Mouse (Mus musculus) forebrain, embryonic 14.5 days (tissue): Measurements from ENCODE around the gene Slc25a45. TPM values are rescaled to one million over a fixed set of nuclear protein-coding genes. Genes with fewer than 3 reads are reported as not detected.

Experiments
- ATAC-seq: fragments of 200-750 bp; cut with Nextera tagmentation; 2 replicates; pipeline ENCODE4 v1.8.0; 2017; ENCODE audit warnings: mild to moderate bottlenecking, moderate library complexity
- DNase-seq: peaks from one replicate; pipeline ENCODE4 v3.0.0-alpha.2; 2015; ENCODE audit warnings: low spot score
- H3K27ac ChIP-seq: fragments of 300-500 bp; sonication (generic); 2 replicates; pipeline ENCODE4 v1.5.1; 2014; ENCODE audit warnings: low read depth, mild to moderate bottlenecking, control low read depth, low read length, moderate library complexity
- H3K27me3 ChIP-seq: fragments of 300-500 bp; sonication (generic); replicated peaks from 2 replicates; pipeline ENCODE4 v1.6.1; 2014; ENCODE audit warnings: low read length, control low read depth, mixed read lengths; ENCODE audit not compliant: control insufficient read depth, insufficient read depth
- H3K36me3 ChIP-seq: fragments of 300-500 bp; sonication (generic); 2 replicates; pipeline ENCODE4 v1.6.1; 2014; ENCODE audit warnings: low read length, control low read depth; ENCODE audit not compliant: control insufficient read depth, insufficient read depth
- H3K4me1 ChIP-seq: fragments of 300-500 bp; sonication (generic); 2 replicates; pipeline ENCODE4 v1.6.1; 2014; ENCODE audit warnings: antibody characterized with exemption, low read length, control low read depth; ENCODE audit not compliant: control insufficient read depth, insufficient read depth
- H3K4me2 ChIP-seq: fragments of 300-500 bp; sonication (generic); 2 replicates; pipeline ENCODE4 v1.6.1; 2014; ENCODE audit warnings: mild to moderate bottlenecking, control low read depth, low read length
- H3K4me3 ChIP-seq: fragments of 300-500 bp; sonication (generic); 2 replicates; pipeline ENCODE4 v1.5.1; 2014; ENCODE audit warnings: low read depth, low read length, control low read depth
- H3K9ac ChIP-seq: fragments of 300-500 bp; sonication (generic); 2 replicates; pipeline ENCODE4 v1.6.1; 2014; ENCODE audit warnings: mild to moderate bottlenecking, low read length, control low read depth, moderate library complexity
- H3K9me3 ChIP-seq: fragments of 300-500 bp; sonication (generic); replicated peaks from 2 replicates; pipeline ENCODE4 v1.6.1; 2016; ENCODE audit warnings: low read length, control low read depth, mixed read lengths; ENCODE audit not compliant: control insufficient read depth
- WGBS: fragments of 180-500 bp; shearing (Covaris S2); extraction: QIAGEN DNeasy Blood & Tissue Kit; methylation state at CpG from one replicate; pipeline ENCODE4 v1.1.7; 2014; 5-methylcytosine and 5-hydroxymethylcytosine counted together
- polyA plus RNA-seq: library from polyadenylated mRNA; unstranded; fragments of >200 nt; fragmentation: Nextera tagmentation; extraction: Ambion mirVana; gene quantifications from 2 replicates; pipeline ENCODE4 v1.2.1, GENCODE M21; 2014

The Slc25a45 gene
- 1.7 TPM in 2 replicates for polyA plus RNA-seq

DNA sequence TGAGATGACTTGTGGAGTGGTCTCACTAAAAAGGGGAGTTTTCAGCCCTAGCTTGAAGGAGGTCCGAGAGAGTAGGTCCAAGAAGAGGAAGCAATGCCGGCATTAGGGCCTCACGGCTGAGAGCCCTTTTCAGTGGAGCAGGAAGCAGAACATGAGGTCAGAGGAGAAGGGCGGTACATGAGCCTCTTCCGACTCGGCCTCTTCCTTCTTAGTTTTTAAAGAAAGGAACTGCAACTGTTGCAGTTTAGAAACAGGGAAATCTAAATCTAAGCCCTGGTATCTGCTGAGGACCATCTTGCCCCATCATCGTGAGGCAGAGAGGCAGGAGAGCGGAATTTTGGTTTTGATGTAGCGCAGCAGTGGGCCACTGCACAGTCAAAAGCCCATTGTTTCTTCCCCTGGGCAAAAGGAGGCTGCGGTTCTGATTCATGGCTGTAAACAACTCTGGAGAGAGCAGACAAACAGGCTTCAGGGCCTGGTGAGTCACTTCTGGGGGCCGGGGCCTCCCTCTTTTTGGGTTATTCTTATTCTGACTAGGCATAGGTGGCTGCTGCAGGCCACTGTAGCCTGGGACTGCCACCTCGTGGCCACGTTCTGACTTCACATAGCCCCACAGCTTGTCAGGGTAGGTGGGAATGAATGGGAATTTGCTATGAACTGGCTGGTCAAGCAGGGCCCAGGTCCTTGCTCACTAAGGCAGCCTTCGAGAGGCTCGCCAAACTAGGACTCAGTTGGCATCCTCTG lies at the start of gene Slc25a45:
Gene Slc25a45 (plus strand): TSS at position 191 of the 744 bp plus-strand sequence.
- WGBS: 48% methylated on average over 15 of the region's 15 CpGs
- H3K4me1 ChIP-seq: peaks cover 13% of the 10 kb centered on the region; the same call in 1 of the 2 replicates
- H3K27me3 ChIP-seq: no peaks in the 10 kb centered on the region
- no peaks in the 10 kb centered on the region for H3K36me3 ChIP-seq
- ATAC-seq (peak; percentile 44; the same call in 1 of the 2 replicates), DNase-seq (peak; percentile 74)
- H3K27ac ChIP-seq: no peak within 1 kb of the TSS
- peak within 1 kb of the TSS; percentile 26; the same call in 1 of the 2 replicates for H3K9ac ChIP-seq
- no peaks in the 10 kb centered on the region for H3K9me3 ChIP-seq
- no peak within 1 kb of the TSS for H3K4me2 ChIP-seq
- no peak within 1 kb of the TSS for H3K4me3 ChIP-seq

DNA sequence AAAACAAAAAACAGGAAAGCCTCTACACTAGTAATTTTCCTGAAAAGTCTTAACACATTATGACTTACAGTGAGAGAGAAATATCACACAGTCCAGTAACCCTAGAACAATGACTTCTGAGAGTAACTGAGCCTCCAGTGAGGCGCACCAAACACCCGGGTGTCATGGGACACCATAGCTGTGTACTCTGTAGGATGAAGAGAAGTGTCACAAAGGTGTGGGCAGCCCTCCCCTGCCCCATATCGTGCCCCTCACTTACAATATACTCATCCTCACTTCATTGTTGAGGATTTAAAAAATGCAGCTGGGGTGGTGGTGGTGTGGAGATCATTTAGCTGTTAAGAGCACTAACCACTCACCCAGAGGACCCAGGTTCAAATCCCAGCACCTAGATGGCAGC lies 49.5 kb upstream of the Slc25a45 start:
- Histone ChIP-seq H3K4me2 (no peak overlapping the region), H3K27ac (no peak overlapping the region), H3K9ac (no peak overlapping the region), H3K27me3 (no peaks in the 10 kb centered on the region), H3K9me3 (no peaks in the 10 kb centered on the region), H3K4me1 (peaks cover 6% of the 10 kb centered on the region), H3K36me3 (no peaks in the 10 kb centered on the region), H3K4me3 (no peak overlapping the region)
- no peak for ATAC-seq
- whole genome bisulfite sequencing: 78% methylated on average over 3 of the region's 3 CpGs
- DNase-seq: no peak

DNA sequence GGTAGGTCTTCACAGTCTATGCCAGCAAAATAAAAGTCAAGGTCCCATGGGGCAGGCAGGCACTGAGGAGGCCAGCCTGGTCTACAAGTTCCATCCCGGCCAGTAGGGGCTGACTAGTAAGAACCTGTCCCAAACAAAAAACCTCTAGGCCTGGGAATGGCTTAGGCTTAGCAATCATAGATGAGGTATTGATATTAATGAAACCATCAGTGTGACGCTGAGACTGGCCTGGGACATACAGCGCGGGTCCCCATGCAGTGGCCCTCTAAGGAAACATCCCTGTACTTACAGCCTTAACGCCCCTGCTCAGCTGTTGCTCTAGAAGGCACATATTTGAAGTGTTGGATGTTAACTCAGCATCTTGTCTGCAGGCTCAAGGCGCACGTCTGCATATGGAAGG lies 48.7 kb upstream of the Slc25a45 start:
- H3K27ac ChIP-seq: no peak overlapping the region
- WGBS: 88% methylated on average over 7 of the region's 7 CpGs
- no peak overlapping the region for H3K4me2 ChIP-seq
- H3K36me3 ChIP-seq: no peaks in the 10 kb centered on the region
- DNase-seq (no peak), ATAC-seq (no peak)
- H3K9me3 ChIP-seq: no peaks in the 10 kb centered on the region
- H3K4me1 ChIP-seq: no peaks in the 10 kb centered on the region
- H3K4me3 ChIP-seq: no peak overlapping the region
- H3K27me3 ChIP-seq: no peaks in the 10 kb centered on the region
- no peak overlapping the region for H3K9ac ChIP-seq

DNA sequence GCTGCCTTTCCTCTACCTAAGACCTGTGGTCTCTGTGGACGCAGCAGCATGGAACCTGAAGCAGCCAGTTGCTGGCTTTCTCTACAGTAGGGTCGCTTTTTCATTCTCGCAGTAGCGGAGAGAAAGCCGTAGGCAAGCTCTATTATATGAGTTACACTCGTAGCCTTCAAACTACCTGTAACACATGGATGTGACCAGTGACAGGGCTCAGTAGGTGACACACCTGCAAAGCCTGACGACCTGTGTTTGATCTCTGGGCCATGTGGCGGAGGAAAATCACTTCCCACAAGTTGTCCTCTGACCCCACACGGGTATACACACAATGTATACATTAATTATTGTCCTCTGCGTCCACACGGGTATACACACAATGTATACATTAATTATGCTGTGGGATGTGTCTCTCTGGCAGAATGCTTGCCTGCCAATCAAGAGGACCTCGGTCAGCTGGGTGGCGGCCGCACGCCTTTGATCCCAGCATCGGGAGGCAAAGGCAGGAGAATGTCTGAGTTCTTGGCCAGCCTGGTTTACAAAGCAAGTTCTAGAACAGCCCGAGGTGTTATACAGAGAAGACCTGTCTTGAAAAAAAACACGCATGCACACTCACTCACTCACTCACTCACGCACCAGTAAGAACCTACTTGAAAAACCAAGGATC lies 47.5 kb upstream of the Slc25a45 start:
- H3K4me3 ChIP-seq: no peak overlapping the region
- 77% methylated on average over 19 of the region's 19 CpGs for WGBS
- H3K9ac ChIP-seq: no peak overlapping the region
- no peaks in the 10 kb centered on the region for H3K36me3 ChIP-seq
- H3K4me1 ChIP-seq: no peaks in the 10 kb centered on the region
- no peak overlapping the region for H3K4me2 ChIP-seq
- no peaks in the 10 kb centered on the region for H3K27me3 ChIP-seq
- no peak for DNase-seq
- H3K9me3 ChIP-seq: no peaks in the 10 kb centered on the region
- H3K27ac ChIP-seq: no peak overlapping the region
- no peak for ATAC-seq

DNA sequence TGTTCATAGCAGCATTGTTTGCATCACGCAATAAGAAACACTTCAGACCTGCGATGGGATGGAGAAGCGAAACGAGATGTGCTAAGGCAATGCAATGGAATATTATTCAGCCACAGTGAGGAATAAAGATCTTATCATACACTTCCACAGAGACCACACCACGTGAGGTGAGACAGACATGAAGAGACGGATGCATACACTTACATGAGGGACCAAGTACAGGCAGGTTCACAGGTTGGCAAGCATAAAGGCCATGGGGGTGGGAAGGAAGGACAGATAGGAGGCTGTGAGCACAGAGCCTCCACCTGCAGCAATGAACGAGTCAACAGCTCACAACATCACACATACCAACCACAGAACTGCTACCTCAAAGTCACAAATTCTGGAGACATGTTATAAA lies 46.8 kb upstream of the Slc25a45 start:
- H3K27me3 ChIP-seq: no peaks in the 10 kb centered on the region
- H3K27ac ChIP-seq: no peak overlapping the region
- WGBS: 94% methylated on average over 7 of the region's 7 CpGs
- no peak overlapping the region for H3K4me3 ChIP-seq
- H3K36me3 ChIP-seq: no peaks in the 10 kb centered on the region
- no peak for ATAC-seq
- no peak for DNase-seq
- no peak overlapping the region for H3K9ac ChIP-seq
- H3K4me2 ChIP-seq: no peak overlapping the region
- no peaks in the 10 kb centered on the region for H3K4me1 ChIP-seq
- no peaks in the 10 kb centered on the region for H3K9me3 ChIP-seq

DNA sequence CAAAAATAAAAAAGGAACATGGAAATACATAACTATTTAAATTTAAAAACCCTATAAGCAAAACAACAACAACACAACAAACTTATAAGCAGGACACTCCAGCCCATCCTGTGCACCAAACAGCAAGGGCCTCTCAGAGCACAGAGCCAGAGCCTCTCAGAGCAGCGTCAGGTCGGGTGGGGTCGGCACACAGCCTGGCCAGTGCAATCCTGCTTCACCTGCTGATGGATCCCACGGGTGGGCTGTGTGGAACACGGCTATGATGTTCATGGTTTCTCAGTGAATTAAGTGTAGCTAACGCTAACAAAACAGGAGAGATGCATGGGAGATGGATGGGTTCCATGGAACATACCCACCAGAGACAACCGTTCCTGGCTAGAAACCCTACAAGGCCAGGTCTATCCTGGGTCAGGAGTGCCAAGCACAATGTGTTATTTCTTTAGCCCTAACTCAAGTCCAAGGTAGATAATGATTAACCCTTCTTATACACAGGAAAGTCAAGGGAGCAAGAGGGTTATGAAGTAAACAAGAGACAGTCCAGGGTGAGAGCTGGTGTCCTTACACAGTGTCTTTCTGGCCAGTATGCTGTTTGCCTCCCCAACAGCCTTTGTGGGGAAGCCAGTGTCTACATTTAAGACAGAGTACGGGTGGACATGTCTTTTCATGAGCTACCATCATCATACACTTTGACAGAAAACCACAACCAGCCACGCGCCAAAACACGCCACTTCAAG lies 46.2 kb upstream of the Slc25a45 start:
- DNase-seq (no peak), ATAC-seq (no peak)
- Histone ChIP-seq H3K36me3 (no peaks in the 10 kb centered on the region), H3K4me3 (no peak overlapping the region), H3K4me2 (no peak overlapping the region), H3K27me3 (no peaks in the 10 kb centered on the region), H3K27ac (no peak overlapping the region), H3K4me1 (no peaks in the 10 kb centered on the region), H3K9ac (no peak overlapping the region), H3K9me3 (no peaks in the 10 kb centered on the region)
- WGBS: 91% methylated on average over 11 of the region's 11 CpGs

DNA sequence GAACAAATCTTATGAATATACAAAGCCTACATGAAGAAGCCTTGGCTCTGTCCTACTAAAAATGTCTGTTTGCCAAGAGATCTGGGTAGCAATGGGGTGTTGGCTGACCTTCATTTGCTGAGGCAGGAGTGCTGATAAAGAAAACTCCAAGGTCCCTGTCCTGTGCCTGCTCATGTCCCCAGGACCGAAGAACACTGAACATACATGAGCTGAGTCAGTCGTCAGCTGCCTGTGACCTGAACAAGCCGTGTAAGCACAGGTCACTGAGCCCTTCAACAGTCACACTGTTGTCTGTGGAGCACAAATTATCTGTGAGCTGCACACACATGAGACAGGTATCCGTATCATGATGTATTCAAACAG lies 45.7 kb upstream of the Slc25a45 start:
- Histone ChIP-seq H3K9me3 (no peaks in the 10 kb centered on the region), H3K4me3 (no peak overlapping the region), H3K27ac (no peak overlapping the region), H3K4me2 (no peak overlapping the region), H3K36me3 (no peaks in the 10 kb centered on the region), H3K4me1 (no peaks in the 10 kb centered on the region), H3K27me3 (no peaks in the 10 kb centered on the region), H3K9ac (no peak overlapping the region)
- DNase-seq (no peak), ATAC-seq (no peak)
- WGBS: 89% methylated on average over 4 of the region's 4 CpGs

DNA sequence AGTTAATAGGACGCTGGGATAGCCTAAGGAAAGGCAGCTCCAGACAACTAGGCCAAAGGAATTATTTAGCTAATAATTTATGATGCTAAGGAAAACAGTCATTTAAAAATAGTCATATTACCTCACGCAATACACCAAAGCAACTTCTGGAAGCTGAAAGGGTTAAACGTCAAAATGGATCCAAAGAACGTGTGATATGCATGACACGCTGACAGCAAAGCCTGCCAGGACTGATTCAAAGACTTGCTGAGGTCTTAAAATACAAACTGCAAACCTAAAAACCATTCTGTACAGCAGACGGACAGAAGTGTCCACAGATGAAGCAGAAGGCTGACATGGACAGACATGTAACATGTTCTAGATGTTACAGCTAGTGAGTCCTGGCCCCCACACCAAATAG lies 45.3 kb upstream of the Slc25a45 start:
- Histone ChIP-seq H3K27me3 (no peaks in the 10 kb centered on the region), H3K36me3 (no peaks in the 10 kb centered on the region), H3K4me1 (no peaks in the 10 kb centered on the region), H3K27ac (no peak overlapping the region), H3K4me3 (no peak overlapping the region), H3K9ac (no peak overlapping the region), H3K9me3 (no peaks in the 10 kb centered on the region), H3K4me2 (no peak overlapping the region)
- peak; percentile 35 for DNase-seq
- ATAC-seq: no peak
- WGBS: 68% methylated on average over 6 of the region's 6 CpGs
